Mouse (Mus musculus) layer of hippocampus, adult 8-10 months (tissue): ENCODE measurements around the gene Snx21. TPM values are rescaled to one million over a fixed set of nuclear protein-coding genes. Genes with fewer than 3 reads are reported as not detected.
A peak's percentile ranks its signal among the peaks of the same experiment; 100 is the strongest.

ENCODE experiments used
- DNase-seq, 2 experiments: peaks; one replicate each; pipeline ENCODE4 v3.0.0; 2022; ENCODE audit warnings: low spot score in 2 of 2
- total RNA-seq, 4 experiments: library from RNA; stranded (reverse); gene quantifications; 2 replicates each; pipeline ENCODE4 v1.2.4; 2022

Gene Snx21
- total RNA-seq, 4 experiments from 2014 or later: 33.0 to 44.9 (median 39.9) TPM

- peak; percentile 98 to 99 for DNase-seq
These were observed 16.2 kb upstream of the Snx21 start, which contains the start of gene Ube2c for GRCm38 (mm10) chr2:164769258-164770037. Gene Ube2c (plus strand): TSS chr2:164769898.

- no peak for DNase-seq
These were observed 15.3 kb upstream of the Snx21 start for GRCm38 (mm10) chr2:164770279-164770678.

DNA sequence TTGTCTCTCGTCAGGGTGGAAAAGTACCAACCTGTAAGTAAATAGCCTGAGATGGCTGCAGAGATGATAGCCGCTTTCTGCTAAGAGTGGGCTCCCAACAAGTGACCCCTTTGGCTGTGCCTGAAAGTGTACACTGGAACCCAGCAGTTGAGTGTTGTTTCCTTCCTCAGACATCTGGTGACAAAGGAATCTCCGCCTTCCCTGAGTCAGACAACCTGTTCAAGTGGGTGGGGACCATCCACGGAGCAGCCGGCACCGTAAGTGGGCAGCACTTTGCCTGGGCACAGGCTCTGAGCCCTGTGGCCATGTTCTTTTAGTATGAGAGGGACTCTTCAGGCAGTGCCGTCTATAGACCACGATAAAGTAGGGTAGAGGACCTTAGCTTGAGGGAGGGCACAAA is 14.5 kb upstream of the Snx21 start:
- no peak for DNase-seq

GRCm38 (mm10) chr2:164773229-164773988 is 12.2 kb upstream of the Snx21 start:
- DNase-seq: no peak

DNA sequence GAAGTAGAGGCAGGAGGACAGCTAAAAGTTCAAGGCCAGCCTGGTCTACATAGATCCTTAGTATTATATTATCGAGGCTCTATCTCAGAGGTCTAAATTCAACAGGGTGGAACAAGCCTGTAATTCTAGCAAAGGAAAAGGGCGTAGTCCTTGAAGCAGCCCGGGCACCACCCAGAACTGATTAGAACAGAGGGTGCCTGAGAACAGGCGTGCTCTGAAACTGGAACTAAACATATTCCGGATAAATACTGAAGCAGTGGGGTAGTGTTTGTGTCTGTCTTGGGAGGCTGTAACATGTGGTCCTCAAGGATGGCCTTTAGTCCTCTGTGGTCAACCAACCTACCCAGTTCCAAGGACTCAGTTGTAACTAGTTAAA is 11.6 kb upstream of the Snx21 start:
- no peak for DNase-seq

GRCm38 (mm10) chr2:164776130-164776529 is 9.5 kb upstream of the Snx21 start:
- no peak for DNase-seq

GRCm38 (mm10) chr2:164776801-164777200 is 8.8 kb upstream of the Snx21 start:
- no peak for DNase-seq

- DNase-seq: no peak
These were observed 8.2 kb upstream of the Snx21 start for GRCm38 (mm10) chr2:164777246-164778014.

DNA sequence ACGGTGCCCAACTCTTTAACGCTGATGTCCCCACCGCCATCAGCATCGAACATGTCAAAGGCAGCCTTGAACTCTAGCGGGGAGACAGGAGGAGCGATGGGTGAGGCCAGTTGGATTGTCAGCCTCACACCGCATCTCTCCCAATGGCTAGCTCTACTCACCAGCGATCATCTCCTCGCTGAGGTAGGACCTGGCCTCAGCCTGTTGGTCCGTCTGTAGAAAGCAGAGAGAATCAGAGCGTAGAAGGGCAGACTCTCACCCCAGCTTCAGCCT is 7.7 kb upstream of the Snx21 start:
- no peak for DNase-seq

DNA sequence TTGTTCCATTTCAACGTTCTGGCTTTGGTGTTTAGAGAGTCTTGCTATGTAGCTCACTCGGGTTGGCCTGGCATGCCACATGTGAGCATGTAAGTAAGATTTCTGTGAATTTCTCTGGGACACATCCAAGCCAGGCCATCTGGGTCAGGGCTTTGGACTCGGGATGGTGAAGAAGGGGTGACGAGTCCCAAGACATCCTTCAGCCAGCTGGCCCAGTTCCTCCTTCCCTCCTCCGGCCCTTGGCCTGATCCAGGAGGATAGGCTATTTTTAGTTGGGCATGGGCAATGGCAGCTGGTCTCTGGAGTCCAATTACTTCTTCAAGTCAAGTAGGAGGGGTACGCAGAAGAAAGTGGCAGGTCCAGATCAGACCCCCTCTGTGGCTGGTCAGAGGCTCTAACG is 6.8 kb upstream of the Snx21 start:
- DNase-seq: no peak

- DNase-seq: no peak
These were observed 6.0 kb upstream of the Snx21 start, which contains the start of gene Tnnc2 for GRCm38 (mm10) chr2:164779481-164780086. Gene Tnnc2 (minus strand): TSS chr2:164779967.

DNA sequence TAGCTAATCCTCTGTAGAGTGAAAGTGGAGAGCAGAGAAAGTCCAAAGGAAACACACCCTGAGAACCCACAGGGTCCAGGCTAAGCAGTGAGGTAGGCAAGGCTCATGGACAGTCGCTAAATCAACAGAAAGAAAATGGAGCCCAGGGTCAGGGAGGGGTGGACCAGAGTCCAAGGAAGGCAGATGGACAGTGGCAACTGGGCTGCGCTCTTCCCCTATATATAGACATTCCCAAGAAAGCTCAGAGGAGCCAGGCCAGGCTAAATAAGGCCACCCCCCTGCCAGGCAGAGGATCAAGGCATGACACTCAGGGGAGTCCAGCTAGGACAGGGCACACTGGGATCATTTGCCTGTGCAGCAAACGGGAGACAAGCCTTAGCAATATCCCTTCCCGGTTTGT is 3.7 kb upstream of the Snx21 start:
- DNase-seq: no peak

DNA sequence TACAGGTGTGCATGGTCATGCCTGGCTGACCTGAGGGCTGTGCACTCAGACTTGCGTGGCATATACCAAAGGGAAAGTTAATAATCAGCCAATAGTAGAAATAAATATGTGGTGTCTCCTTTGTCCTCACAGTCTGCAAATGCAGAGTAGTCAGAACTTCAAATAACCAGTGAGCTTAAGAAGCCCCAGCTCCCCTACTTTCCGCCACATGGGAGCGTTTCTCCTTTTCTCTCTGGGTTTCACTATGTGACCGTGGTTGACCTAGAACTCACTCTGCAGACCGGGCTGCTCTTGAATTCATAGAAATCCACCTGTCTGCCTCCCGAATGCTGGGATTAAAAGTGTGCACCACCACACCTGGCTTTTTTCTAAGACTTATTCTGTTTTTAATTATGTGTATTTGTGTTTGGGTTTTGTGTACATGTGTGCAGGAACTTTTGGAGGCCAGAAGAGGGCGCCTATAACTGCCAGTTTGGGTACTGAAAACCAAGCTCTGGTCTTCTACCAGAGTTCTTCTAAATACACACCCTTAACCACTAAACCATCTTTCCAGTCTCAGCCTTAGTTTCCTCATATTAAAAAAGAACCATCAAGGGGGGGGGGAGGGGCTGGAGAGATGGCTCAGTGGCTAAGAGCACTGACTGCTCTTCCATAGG is 1.6 kb upstream of the Snx21 start:
- no peak for DNase-seq

- no peak for DNase-seq
These were observed 678 bp upstream of the Snx21 start for GRCm38 (mm10) chr2:164784869-164785420.

GRCm38 (mm10) chr2:164786388-164786885 is 814 bp downstream of the Snx21 start:
- DNase-seq: no peak

GRCm38 (mm10) chr2:164787032-164787431 is 1.4 kb downstream of the Snx21 start:
- DNase-seq: no peak

- no peak for DNase-seq
These were observed 2.2 kb downstream of the Snx21 start for GRCm38 (mm10) chr2:164787779-164788178.

DNA sequence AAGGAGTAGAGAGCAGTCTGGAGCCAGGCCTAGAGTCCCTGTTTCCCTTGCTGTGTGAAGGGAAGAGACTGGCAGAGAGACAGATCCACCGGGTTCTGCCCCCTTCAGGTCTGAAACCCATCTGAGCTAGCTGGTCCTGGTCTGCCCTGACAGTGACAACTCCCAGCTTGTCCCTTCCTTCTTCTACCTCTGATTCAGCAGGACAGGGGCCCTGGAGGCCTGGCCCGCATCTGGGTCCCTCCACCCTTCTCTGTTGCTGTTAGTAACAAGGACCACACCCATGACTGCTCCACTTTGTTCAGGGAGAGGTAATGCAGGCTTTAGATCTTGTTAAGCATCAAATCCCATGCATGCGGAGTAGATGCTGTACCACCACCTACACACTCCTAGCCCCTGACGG is 2.8 kb downstream of the Snx21 start:
- DNase-seq: no peak

GRCm38 (mm10) chr2:164790451-164790850 is 4.8 kb downstream of the Snx21 start:
- no peak for DNase-seq

DNA sequence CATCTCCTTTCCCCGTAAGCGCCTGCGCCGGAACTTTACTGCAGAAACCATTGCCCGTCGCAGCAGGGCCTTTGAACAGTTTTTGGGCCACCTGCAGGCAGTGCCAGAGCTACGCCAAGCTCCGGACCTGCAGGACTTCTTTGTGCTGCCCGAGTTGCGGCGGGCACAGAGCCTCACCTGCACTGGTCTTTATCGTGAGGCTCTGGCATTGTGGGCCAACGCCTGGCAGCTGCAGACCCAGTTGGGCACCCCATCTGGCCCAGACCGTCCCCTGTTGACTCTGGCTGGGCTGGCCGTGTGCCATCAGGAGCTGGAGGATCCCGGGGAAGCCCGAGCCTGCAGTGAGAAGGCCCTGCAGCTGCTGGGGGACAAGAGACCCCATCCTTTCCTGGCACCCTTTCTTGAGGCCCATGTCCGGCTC is 6.2 kb downstream of the Snx21 start:
- no peak for DNase-seq
